Mouse (Mus musculus): ENCODE results near the gene Snn. TPM values are rescaled to one million over a fixed set of nuclear protein-coding genes. Genes with fewer than 3 reads are reported as not detected.

Gene Snn
- total and polyA plus RNA-seq, 3 experiments = 0.73 to 2.4 TPM; not detected in 1

- Histone ChIP-seq H3K9me3 (replicated peaks; ENCODE audit: insufficient read depth, low read length) (no peaks in the 10 kb centered on the region), H3K27me3 (ENCODE audit: control insufficient read depth in 1 of 2, insufficient read depth in 2 of 2, low read length in 2 of 2) (no peaks in the 10 kb centered on the region), H3K27ac (ENCODE audit: control insufficient read depth, low read depth, low read length) (no peak overlapping the region), H3K9ac (ENCODE audit: control insufficient read depth, low read depth, low read length, poor library complexity, severe bottlenecking) (no peak overlapping the region), H3K79me2 (ENCODE audit: control insufficient read depth, insufficient read depth, low read length, poor library complexity) (no peaks in the 10 kb centered on the region), H3K4me1 (ENCODE audit: control insufficient read depth in 1 of 2, insufficient read depth in 2 of 2, low read length in 2 of 2) (no peaks in the 10 kb centered on the region), H3K36me3 (ENCODE audit: control insufficient read depth in 1 of 2, insufficient read depth in 2 of 2, low read length in 2 of 2) (peaks cover 1 to 33% of the 10 kb centered on the region in 2 experiments; a peak in 2 of 4 replicates), H3K4me3 (ENCODE audit: control insufficient read depth in 1 of 2, insufficient read depth in 1 of 2, low read depth in 2 of 2, low read length in 2 of 2) (no peak overlapping the region)
- TF ChIP-seq TBP (IDR thresholded peaks at IDR 0.05; ENCODE audit: low read depth, low read length) (no peak), ZNF384 (IDR thresholded peaks at IDR 0.05; ENCODE audit: low read depth, low read length) (no peak), MAX (IDR thresholded peaks at IDR 0.05; ENCODE audit: low read length) (no peak), TCF12 (IDR thresholded peaks at IDR 0.05; ENCODE audit: low read depth, low read length) (no peak), ELF1 (IDR thresholded peaks at IDR 0.05; ENCODE audit: low read depth, low read length) (no peak), POLR2A (IDR thresholded peaks at IDR 0.05; ENCODE audit: control insufficient read depth in 1 of 2, insufficient read depth in 1 of 2, low read depth in 1 of 2, low read length in 2 of 2, poor library complexity in 1 of 2) (no peak), RCOR1 (IDR thresholded peaks at IDR 0.05; ENCODE audit: low read depth, low read length) (no peak), ETS1 (IDR thresholded peaks at IDR 0.05; ENCODE audit: low read depth, low read length) (no peak), KAT2A (conservative IDR thresholded peaks at IDR 0.05; ENCODE audit: low read depth, low read length) (no peak), USF2 (IDR thresholded peaks at IDR 0.05; ENCODE audit: borderline replicate concordance in 1 of 2, insufficient read depth in 1 of 2, low read depth in 1 of 2, low read length in 2 of 2) (no peak), TAL1 (IDR thresholded peaks at IDR 0.05; ENCODE audit: low read length) (no peak), HCFC1 (IDR thresholded peaks at IDR 0.05; ENCODE audit: low read depth, low read length) (no peak), CTCF (IDR thresholded peaks at IDR 0.05 in 2 of 3, conservative IDR thresholded peaks at IDR 0.05 in 1 of 3; ENCODE audit: control insufficient read depth in 1 of 3, insufficient read depth in 1 of 3, low read depth in 2 of 3, low read length in 3 of 3, poor library complexity in 1 of 3, severe bottlenecking in 1 of 3) (no peak), NRF1 (IDR thresholded peaks at IDR 0.05; ENCODE audit: insufficient read depth, low read depth, low read length, poor library complexity, severe bottlenecking) (no peak), USF1 (IDR thresholded peaks at IDR 0.05; ENCODE audit: low read depth, low read length) (no peak), MAZ (IDR thresholded peaks at IDR 0.05; ENCODE audit: low read depth, low read length) (no peak), ZKSCAN1 (IDR thresholded peaks at IDR 0.05; ENCODE audit: low read depth, low read length) (no peak), CHD1 (IDR thresholded peaks at IDR 0.05; ENCODE audit: low read depth, low read length) (no peak)
- DNase-seq (ENCODE audit: low read depth, low spot score) = no peak
Observed at GRCm38 (mm10) chr16:11090836-11091570, 30.3 kb downstream of the Snn start.

- no peaks in the 10 kb centered on the region for H3K4me1 ChIP-seq (ENCODE audit: control insufficient read depth in 1 of 2, insufficient read depth in 2 of 2, low read length in 2 of 2)
- no peak for DNase-seq (ENCODE audit: low read depth, low spot score)
- H3K27me3 ChIP-seq (ENCODE audit: control insufficient read depth in 1 of 2, insufficient read depth in 2 of 2, low read length in 2 of 2) = no peaks in the 10 kb centered on the region
- no peak overlapping the region for H3K27ac ChIP-seq (ENCODE audit: control insufficient read depth, low read depth, low read length)
- no peak overlapping the region for H3K4me3 ChIP-seq (ENCODE audit: control insufficient read depth in 1 of 2, insufficient read depth in 1 of 2, low read depth in 2 of 2, low read length in 2 of 2)
- H3K36me3 ChIP-seq (ENCODE audit: control insufficient read depth in 1 of 2, insufficient read depth in 2 of 2, low read length in 2 of 2) = peaks cover 0 to 35% of the 10 kb centered on the region in 2 experiments; a peak in 2 of 4 replicates
- no peaks in the 10 kb centered on the region for H3K79me2 ChIP-seq (ENCODE audit: control insufficient read depth, insufficient read depth, low read length, poor library complexity)
- H3K9me3 ChIP-seq (replicated peaks; ENCODE audit: insufficient read depth, low read length) = no peaks in the 10 kb centered on the region
- no peak overlapping the region for H3K9ac ChIP-seq (ENCODE audit: control insufficient read depth, low read depth, low read length, poor library complexity, severe bottlenecking)
- TF ChIP-seq MEF2A (IDR thresholded peaks at IDR 0.05; ENCODE audit: extremely low read depth, insufficient replicate concordance, low read depth, low read length, poor library complexity, severe bottlenecking) (no peak), POLR2AphosphoS5 (IDR thresholded peaks at IDR 0.05; ENCODE audit: borderline replicate concordance, low read depth, low read length) (no peak), MAFK (IDR thresholded peaks at IDR 0.05; ENCODE audit: borderline replicate concordance, low read depth, low read length) (no peak), MYB (IDR thresholded peaks at IDR 0.05; ENCODE audit: low read depth, low read length) (no peak), POLR2A (IDR thresholded peaks at IDR 0.05; ENCODE audit: control insufficient read depth in 1 of 2, insufficient read depth in 1 of 2, low read depth in 1 of 2, low read length in 2 of 2, poor library complexity in 1 of 2) (no peak), RCOR1 (IDR thresholded peaks at IDR 0.05; ENCODE audit: low read depth, low read length) (no peak), GATA1 (IDR thresholded peaks at IDR 0.05; ENCODE audit: low read depth, low read length) (no peak), SIN3A (IDR thresholded peaks at IDR 0.05; ENCODE audit: low read length) (no peak), JUND (IDR thresholded peaks at IDR 0.05; ENCODE audit: low read depth, low read length) (no peak), MAX (IDR thresholded peaks at IDR 0.05; ENCODE audit: low read length) (no peak), HCFC1 (IDR thresholded peaks at IDR 0.05; ENCODE audit: low read depth, low read length) (no peak), ELF1 (IDR thresholded peaks at IDR 0.05; ENCODE audit: low read depth, low read length) (no peak), ZC3H11A (IDR thresholded peaks at IDR 0.05; ENCODE audit: low read depth, low read length) (no peak), UBTF (IDR thresholded peaks at IDR 0.05; ENCODE audit: borderline replicate concordance, insufficient read depth, low read depth, low read length) (no peak), ZMIZ1 (IDR thresholded peaks at IDR 0.05; ENCODE audit: low read depth, low read length) (no peak), GABPA (IDR thresholded peaks at IDR 0.05; ENCODE audit: low read depth, low read length) (no peak), NELFE (IDR thresholded peaks at IDR 0.05; ENCODE audit: low read depth, low read length) (no peak)
Observed at GRCm38 (mm10) chr16:11092061-11092460, 31.3 kb downstream of the Snn start.
